In genomic region chr2:79460586-79460985, GRCm38 (mm10) we compare ENCODE assay signal across 11 mouse cellular contexts. TPM values are rescaled to one million over a fixed set of nuclear protein-coding genes. Genes with fewer than 3 reads are reported as not detected.
A peak's percentile ranks its signal among the peaks of the same experiment; 100 is the strongest.
DNase-seq lines count a peak whose midpoint lies in the region; ATAC-seq and TF ChIP-seq lines count a peak whose summit lies in the region.
"Had no signal": no experiment of that assay in that cellular context is flagged by ENCODE, and none has a peak within 500 bp of the region (broad histone marks: within the 10 kb centered on the region; RNA-seq: fewer than 3 reads in every experiment).

No protein-coding gene starts in this region.

- no peak for TF ChIP-seq EP300 in stomach, postnatal 0 days (optimal IDR thresholded peaks at IDR 0.05)

- H3K4me1 ChIP-seq in midbrain, embryonic 12.5 days: peaks cover 45% of the 10 kb centered on the region
- H3K4me1 ChIP-seq in midbrain, postnatal 0 days (ENCODE audit: insufficient read depth, low read length): peaks cover 5% of the 10 kb centered on the region
- no peaks in the 10 kb centered on the region for H3K4me1 ChIP-seq in stomach, postnatal 0 days (replicated peaks; ENCODE audit: control insufficient read depth, insufficient read depth)

- no peak overlapping the region for H3K4me2 ChIP-seq in midbrain, embryonic 12.5 days (replicated peaks)
- no peak overlapping the region for H3K4me2 ChIP-seq in midbrain, postnatal 0 days (ENCODE audit: low read depth, low read length, poor library complexity, severe bottlenecking)
- H3K4me2 ChIP-seq in stomach, postnatal 0 days (replicated peaks; ENCODE audit: low read depth): no peak overlapping the region

- no peaks in the 10 kb centered on the region for H3K36me3 ChIP-seq in midbrain, embryonic 12.5 days
- H3K36me3 ChIP-seq in midbrain, postnatal 0 days (ENCODE audit: insufficient read depth, low read length): no peaks in the 10 kb centered on the region
- no peaks in the 10 kb centered on the region for H3K36me3 ChIP-seq in stomach, postnatal 0 days (ENCODE audit: control insufficient read depth, insufficient read depth, low read length)

- 5% methylated on average over 2 of the region's 2 CpGs for WGBS in midbrain, embryonic 12.5 days
- WGBS in midbrain, postnatal 0 days: 50% methylated on average over 2 of the region's 2 CpGs
- 5% methylated on average over 2 of the region's 2 CpGs for WGBS in stomach, postnatal 0 days

- TF ChIP-seq CTCF in midbrain, postnatal 0 days (IDR thresholded peaks at IDR 0.05): no peak
- no peak for TF ChIP-seq CTCF in stomach, postnatal 0 days (IDR thresholded peaks at IDR 0.05; ENCODE audit: low read depth)

- intact Hi-C loops in left cerebral cortex, postnatal 14 days (cut with DNase I): no loop called here

- no peaks in the 10 kb centered on the region for H3K9me3 ChIP-seq in midbrain, embryonic 12.5 days
- H3K9me3 ChIP-seq in midbrain, postnatal 0 days (ENCODE audit: low read length): no peaks in the 10 kb centered on the region
- no peaks in the 10 kb centered on the region for H3K9me3 ChIP-seq in stomach, postnatal 0 days (ENCODE audit: control insufficient read depth, low read length)

- no peak for ATAC-seq in midbrain, embryonic 12.5 days (ENCODE audit: low FRiP score, low read depth)
- ATAC-seq in midbrain, postnatal 0 days (ENCODE audit: low FRiP score): no peak
- ATAC-seq in stomach, postnatal 0 days (ENCODE audit: low FRiP score, low TSS enrichment): no peak
- ATAC-seq: CD4-positive, CD25-positive, alpha-beta regulatory T cell, adult 4 months had no signal

- H3K9ac ChIP-seq in midbrain, embryonic 12.5 days (replicated peaks): no peak overlapping the region
- no peak overlapping the region for H3K9ac ChIP-seq in midbrain, postnatal 0 days (replicated peaks; ENCODE audit: low read length, poor library complexity, severe bottlenecking)
- no peak overlapping the region for H3K9ac ChIP-seq in stomach, postnatal 0 days (ENCODE audit: low read length)

- DNase-seq in cerebellum, postnatal 10 days: peak; percentile 20 to 60
- DNase-seq in cerebellum, adult 11 months: no peak
- DNase-seq in midbrain, postnatal 0 days (ENCODE audit: low spot score): no peak
- peak; percentile 43 for DNase-seq in forelimb bud, embryonic 11.5 days (ENCODE audit: low read depth, low spot score)
- DNase-seq in stomach, postnatal 0 days (ENCODE audit: low spot score): peak; percentile 27
- DNase-seq in left cerebral cortex, postnatal 14 days (ENCODE audit: low spot score in 2 of 2): no peak
- no peak for DNase-seq in spleen, postnatal 10 days (ENCODE audit: low spot score in 2 of 2)

- H3K27me3 ChIP-seq in midbrain, embryonic 12.5 days: peaks cover 58% of the 10 kb centered on the region
- H3K27me3 ChIP-seq in midbrain, postnatal 0 days (ENCODE audit: insufficient read depth, low read length): peaks cover 13% of the 10 kb centered on the region
- peaks cover 29% of the 10 kb centered on the region for H3K27me3 ChIP-seq in stomach, postnatal 0 days (ENCODE audit: control insufficient read depth, insufficient read depth, low read length)

- no peak overlapping the region for H3K4me3 ChIP-seq in midbrain, embryonic 12.5 days
- H3K4me3 ChIP-seq in midbrain, postnatal 0 days (ENCODE audit: low read depth, low read length): no peak overlapping the region
- no peak overlapping the region for H3K4me3 ChIP-seq in stomach, postnatal 0 days (ENCODE audit: low read depth, low read length)
- H3K4me3 ChIP-seq: megakaryocyte, embryonic 14.5 days had no signal

- peak overlapping the region; percentile 78 for H3K27ac ChIP-seq in midbrain, embryonic 12.5 days (replicated peaks)
- no peak overlapping the region for H3K27ac ChIP-seq in midbrain, postnatal 0 days (ENCODE audit: low read depth, low read length)
- H3K27ac ChIP-seq in stomach, postnatal 0 days (replicated peaks): no peak overlapping the region

RNA-seq across cellular contexts. Expression of gene Cerkl, which starts 4.0 kb away (rescaled TPM):
- 2.6 and 4.2 TPM in 2 replicates for polyA plus RNA-seq in midbrain, embryonic 12.5 days (2016; fragmentation: Nextera tagmentation; extraction: Ambion mirVana)
- total RNA-seq in midbrain, postnatal 0 days (2014; rRNA removed): 0.11 and 0.47 TPM in 2 replicates
- polyA plus RNA-seq in midbrain, postnatal 0 days (2015; fragmentation: Nextera tagmentation; extraction: Ambion mirVana): 0.72 and 1.5 TPM in 2 replicates
- polyA plus RNA-seq in stomach, postnatal 0 days (2015; fragmentation: Nextera tagmentation; extraction: Ambion mirVana): 0.67 and 1.2 TPM in 2 replicates
- total RNA-seq in left cerebral cortex, postnatal 14 days (2021): 1 to 10 TPM; 2.0 to 3.7 TPM

RNA-seq across cellular contexts. Expression of gene Neurod1, which starts 4.0 kb away (rescaled TPM):
- polyA plus RNA-seq in midbrain, embryonic 12.5 days (2016; fragmentation: Nextera tagmentation; extraction: Ambion mirVana): 44.4 and 47.6 TPM in 2 replicates
- 3.5 and 16.6 TPM in 2 replicates for total RNA-seq in midbrain, postnatal 0 days (2014; rRNA removed)
- 4.1 and 6.2 TPM in 2 replicates for polyA plus RNA-seq in midbrain, postnatal 0 days (2015; fragmentation: Nextera tagmentation; extraction: Ambion mirVana)
- 0.61 and 0.68 TPM in 2 replicates for polyA plus RNA-seq in stomach, postnatal 0 days (2015; fragmentation: Nextera tagmentation; extraction: Ambion mirVana)
- 10 to 100 TPM; 22.4 to 23.4 TPM for total RNA-seq in left cerebral cortex, postnatal 14 days (2021)
- polyA plus RNA-seq: CD4-positive, CD25-positive, alpha-beta regulatory T cell, adult 4 months; heart, embryonic 16.5 days had no signal

Comparison
In these comparisons a context has a peak if more than half of its experiments do, and no peak if none do; other contexts are left out.
1. DNase-seq: peak in cerebellum, postnatal 10 days (2 of 2), forelimb bud, embryonic 11.5 days (single experiment) and stomach, postnatal 0 days (single experiment); none in cerebellum, adult 11 months (single experiment), midbrain, postnatal 0 days (single experiment), left cerebral cortex, postnatal 14 days (0 of 2) and spleen, postnatal 10 days (0 of 2).